Mouse (Mus musculus): ENCODE results near the gene Cd27. TPM values are rescaled to one million over a fixed set of nuclear protein-coding genes. Genes with fewer than 3 reads are reported as not detected.

The Cd27 gene
- polyA plus RNA-seq, 1 experiment from 2014 or later, result 2.0 TPM

- Histone ChIP-seq H3K4me1 (replicated peaks) (peaks cover 31% of the 10 kb centered on the region), H3K4me2 (peak within 1 kb of the TSS; percentile 99), H3K27ac (ENCODE audit: poor library complexity, severe bottlenecking) (peak within 1 kb of the TSS; percentile 81), H3K9me3 (replicated peaks) (no peaks in the 10 kb centered on the region), H3K27me3 (replicated peaks) (no peaks in the 10 kb centered on the region), H3K9ac (peak within 1 kb of the TSS; percentile 86), H3K36me3 (no peaks in the 10 kb centered on the region), H3K4me3 (peak within 1 kb of the TSS; percentile 70)
- 2% methylated on average over 16 of the region's 16 CpGs for WGBS
- ATAC-seq (ENCODE audit: insufficient number of reproducible peaks, low FRiP score), result peak; percentile 56
These were observed 5.4 kb downstream of the Cd27 start, which contains the start of gene Tapbpl for GRCm38 (mm10) chr6:125231117-125232044. Tapbpl (minus strand) TSS chr6:125231860.

DNA sequence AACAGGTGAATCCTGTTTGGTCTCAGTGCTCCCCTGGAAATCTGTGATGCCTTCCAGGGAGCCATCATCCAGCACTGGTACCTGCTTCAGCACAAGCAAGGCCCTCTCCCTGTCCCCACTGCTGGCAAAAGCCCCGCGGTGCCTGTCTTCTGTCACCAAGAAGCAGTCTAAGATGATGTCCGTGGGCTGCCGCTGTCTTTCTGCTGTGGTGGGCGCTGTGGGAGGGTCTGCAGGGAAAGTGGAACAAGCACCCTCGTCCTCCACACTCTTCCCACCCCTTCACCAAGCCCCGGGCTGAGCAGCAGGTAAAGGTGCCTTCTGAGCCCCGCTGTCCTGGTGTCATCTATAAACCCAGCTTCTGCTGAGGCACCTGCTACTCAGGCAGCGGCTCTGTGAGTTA lies 6.2 kb downstream of the Cd27 start:
- ATAC-seq (ENCODE audit: insufficient number of reproducible peaks, low FRiP score), result no peak
- Histone ChIP-seq H3K9ac (no peak overlapping the region), H3K36me3 (no peaks in the 10 kb centered on the region), H3K27ac (ENCODE audit: poor library complexity, severe bottlenecking) (no peak overlapping the region), H3K9me3 (replicated peaks) (no peaks in the 10 kb centered on the region), H3K27me3 (replicated peaks) (no peaks in the 10 kb centered on the region), H3K4me3 (no peak overlapping the region), H3K4me2 (peak overlapping the region; percentile 99), H3K4me1 (replicated peaks) (peaks cover 31% of the 10 kb centered on the region)
- WGBS, result 54% methylated on average over 9 of the region's 9 CpGs

DNA sequence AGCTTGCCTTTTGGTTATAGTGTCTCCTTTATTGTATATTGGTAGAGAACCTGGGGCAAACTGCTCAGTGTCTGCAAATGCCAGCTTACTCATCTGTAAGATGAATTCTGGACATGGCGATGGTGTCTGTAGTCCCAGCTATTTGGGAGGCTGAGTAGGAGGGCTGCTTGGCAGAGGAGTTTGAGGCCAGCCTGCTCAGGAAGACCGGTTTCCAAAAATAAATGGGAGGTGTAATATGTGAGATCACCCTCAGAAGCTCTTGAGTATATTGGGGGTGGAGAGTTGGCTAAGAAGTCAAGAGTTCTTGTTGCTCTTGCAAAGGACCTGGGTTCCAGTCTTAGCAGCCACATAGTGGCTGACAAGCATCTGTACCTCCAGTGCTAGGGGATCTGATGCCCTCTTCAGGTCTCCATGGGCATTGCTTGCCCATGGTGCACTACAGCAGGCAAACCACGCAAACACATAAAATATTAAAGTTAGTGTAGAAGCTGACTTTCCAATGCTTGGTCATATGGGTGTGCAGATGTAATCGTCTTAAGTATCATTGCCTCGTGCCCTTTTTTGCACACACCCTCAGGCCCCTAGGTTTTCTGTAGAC lies 11.2 kb downstream of the Cd27 start:
- no peaks in the 10 kb centered on the region for H3K9me3 ChIP-seq (replicated peaks)
- peaks cover 8% of the 10 kb centered on the region for H3K4me1 ChIP-seq (replicated peaks)
- no peak overlapping the region for H3K4me2 ChIP-seq
- no peaks in the 10 kb centered on the region for H3K27me3 ChIP-seq (replicated peaks)
- no peak overlapping the region for H3K4me3 ChIP-seq
- H3K27ac ChIP-seq (ENCODE audit: poor library complexity, severe bottlenecking), result no peak overlapping the region
- no peak overlapping the region for H3K9ac ChIP-seq
- H3K36me3 ChIP-seq, result no peaks in the 10 kb centered on the region; the same call in 1 of the 2 replicates
- no peak for ATAC-seq (ENCODE audit: insufficient number of reproducible peaks, low FRiP score)
- WGBS, result 73% methylated on average over 5 of the region's 5 CpGs

DNA sequence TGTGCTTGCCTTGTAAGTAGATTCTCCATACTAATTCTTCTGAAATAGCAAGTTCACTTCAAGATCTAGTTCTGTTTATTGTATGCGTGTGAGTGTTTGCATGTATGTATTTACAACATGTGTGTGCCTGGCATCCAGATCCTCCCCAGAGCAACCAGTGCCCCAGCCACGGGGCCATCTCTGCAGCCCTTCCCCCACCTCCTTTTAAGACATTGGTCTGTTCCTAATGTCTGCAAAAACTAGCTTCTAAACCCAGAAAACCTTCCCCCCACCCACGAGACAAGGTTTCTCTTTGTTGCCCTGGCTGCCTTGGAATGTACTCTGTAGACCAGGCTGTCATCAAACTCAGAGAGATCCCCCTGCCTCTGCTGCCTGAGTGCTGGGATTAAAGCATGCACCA lies 14.2 kb downstream of the Cd27 start:
- H3K9me3 ChIP-seq (replicated peaks), result no peaks in the 10 kb centered on the region
- peaks cover 8% of the 10 kb centered on the region for H3K36me3 ChIP-seq
- H3K4me2 ChIP-seq, result no peak overlapping the region
- H3K9ac ChIP-seq, result no peak overlapping the region
- ATAC-seq (ENCODE audit: insufficient number of reproducible peaks, low FRiP score), result no peak
- no peaks in the 10 kb centered on the region for H3K27me3 ChIP-seq (replicated peaks)
- 72% methylated on average over 3 of the region's 3 CpGs for WGBS
- peaks cover 6% of the 10 kb centered on the region; the same call in 1 of the 2 replicates for H3K4me1 ChIP-seq (replicated peaks)
- H3K27ac ChIP-seq (ENCODE audit: poor library complexity, severe bottlenecking), result no peak overlapping the region
- no peak overlapping the region for H3K4me3 ChIP-seq

GRCm38 (mm10) chr6:125222146-125222545 lies 14.7 kb downstream of the Cd27 start:
- no peak overlapping the region for H3K4me2 ChIP-seq
- H3K4me3 ChIP-seq, result no peak overlapping the region
- peaks cover 6% of the 10 kb centered on the region; the same call in 1 of the 2 replicates for H3K4me1 ChIP-seq (replicated peaks)
- H3K9ac ChIP-seq, result no peak overlapping the region
- no peaks in the 10 kb centered on the region for H3K27me3 ChIP-seq (replicated peaks)
- H3K9me3 ChIP-seq (replicated peaks), result no peaks in the 10 kb centered on the region
- no peak for ATAC-seq (ENCODE audit: insufficient number of reproducible peaks, low FRiP score)
- no peak overlapping the region for H3K27ac ChIP-seq (ENCODE audit: poor library complexity, severe bottlenecking)
- 47% methylated on average over 2 of the region's 2 CpGs for WGBS
- H3K36me3 ChIP-seq, result peaks cover 8% of the 10 kb centered on the region

GRCm38 (mm10) chr6:125221115-125221745 lies 15.6 kb downstream of the Cd27 start:
- H3K36me3 ChIP-seq, result peaks cover 8% of the 10 kb centered on the region
- H3K4me2 ChIP-seq, result no peak overlapping the region
- no peak for ATAC-seq (ENCODE audit: insufficient number of reproducible peaks, low FRiP score)
- no peak overlapping the region for H3K27ac ChIP-seq (ENCODE audit: poor library complexity, severe bottlenecking)
- no peaks in the 10 kb centered on the region for H3K27me3 ChIP-seq (replicated peaks)
- H3K4me3 ChIP-seq, result no peak overlapping the region
- WGBS, result 84% methylated on average over 20 of the region's 20 CpGs
- no peaks in the 10 kb centered on the region for H3K9me3 ChIP-seq (replicated peaks)
- no peak overlapping the region for H3K9ac ChIP-seq
- peaks cover 10% of the 10 kb centered on the region for H3K4me1 ChIP-seq (replicated peaks)

DNA sequence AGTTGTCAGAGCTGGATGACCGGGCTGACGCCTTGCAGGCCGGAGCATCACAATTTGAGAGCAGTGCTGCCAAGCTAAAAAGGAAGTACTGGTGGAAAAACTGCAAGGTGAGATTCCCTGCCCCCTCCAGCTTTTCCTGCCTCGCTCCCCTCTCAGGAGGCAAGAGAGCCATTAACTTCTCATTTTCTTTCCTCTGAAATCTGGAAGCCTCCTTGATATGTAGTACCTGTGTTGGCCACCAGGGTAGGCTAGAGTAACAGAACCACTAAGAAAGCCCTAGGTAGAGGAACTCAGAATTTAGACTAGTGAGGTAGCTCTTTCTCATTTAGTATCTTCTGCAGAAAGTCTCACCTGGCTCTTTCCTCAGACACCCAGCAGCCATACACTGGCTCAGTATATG lies 17.8 kb downstream of the Cd27 start:
- 73% methylated on average over 4 of the region's 4 CpGs for WGBS
- Histone ChIP-seq H3K36me3 (peaks cover 8% of the 10 kb centered on the region), H3K4me3 (no peak overlapping the region), H3K27me3 (replicated peaks) (peaks cover 2% of the 10 kb centered on the region), H3K9me3 (replicated peaks) (no peaks in the 10 kb centered on the region), H3K4me1 (replicated peaks) (peaks cover 10% of the 10 kb centered on the region), H3K27ac (ENCODE audit: poor library complexity, severe bottlenecking) (no peak overlapping the region), H3K9ac (no peak overlapping the region), H3K4me2 (no peak overlapping the region)
- ATAC-seq (ENCODE audit: insufficient number of reproducible peaks, low FRiP score), result no peak

DNA sequence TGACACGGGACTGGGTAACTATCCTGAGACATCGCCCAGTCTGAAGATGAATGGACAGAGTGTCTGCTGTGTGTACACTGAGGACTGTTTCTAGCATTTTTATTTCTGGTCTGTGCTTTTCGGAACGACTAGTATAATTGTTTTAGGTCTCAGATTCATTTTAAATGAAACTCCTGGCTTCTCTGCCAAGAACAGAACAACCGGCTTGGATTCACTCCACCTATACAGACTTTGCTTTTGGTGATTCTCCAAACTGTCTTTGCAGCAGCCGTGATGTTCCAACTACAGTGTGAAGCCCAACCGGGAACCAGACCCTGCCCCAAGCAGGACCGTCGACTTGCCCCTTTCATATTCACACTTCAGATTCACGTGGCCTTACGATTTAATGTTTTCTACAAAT lies 18.9 kb downstream of the Cd27 start:
- no peak overlapping the region for H3K27ac ChIP-seq (ENCODE audit: poor library complexity, severe bottlenecking)
- WGBS, result 84% methylated on average over 11 of the region's 11 CpGs
- no peak for ATAC-seq (ENCODE audit: insufficient number of reproducible peaks, low FRiP score)
- H3K4me2 ChIP-seq, result no peak overlapping the region
- H3K36me3 ChIP-seq, result peaks cover 8% of the 10 kb centered on the region
- no peak overlapping the region for H3K9ac ChIP-seq
- H3K9me3 ChIP-seq (replicated peaks), result no peaks in the 10 kb centered on the region
- peaks cover 10% of the 10 kb centered on the region for H3K4me1 ChIP-seq (replicated peaks)
- peaks cover 12% of the 10 kb centered on the region for H3K27me3 ChIP-seq (replicated peaks)
- no peak overlapping the region for H3K4me3 ChIP-seq

- Histone ChIP-seq H3K4me3 (no peak overlapping the region), H3K27ac (ENCODE audit: poor library complexity, severe bottlenecking) (no peak overlapping the region), H3K27me3 (replicated peaks) (peaks cover 15% of the 10 kb centered on the region), H3K36me3 (peaks cover 8% of the 10 kb centered on the region), H3K9me3 (replicated peaks) (no peaks in the 10 kb centered on the region), H3K4me1 (replicated peaks) (peaks cover 3% of the 10 kb centered on the region; the same call in 1 of the 2 replicates), H3K9ac (no peak overlapping the region), H3K4me2 (no peak overlapping the region)
- 61% methylated on average over 2 of the region's 2 CpGs for WGBS
- no peak for ATAC-seq (ENCODE audit: insufficient number of reproducible peaks, low FRiP score)
These were observed 19.9 kb downstream of the Cd27 start for GRCm38 (mm10) chr6:125216898-125217297.

GRCm38 (mm10) chr6:125215148-125215954 lies 21.5 kb downstream of the Cd27 start, which contains the start of gene Vamp1:
Vamp1 (plus strand) TSS chr6:125215551.
- under 1% methylated on average over 48 of the region's 48 CpGs for WGBS
- Histone ChIP-seq H3K27ac (ENCODE audit: poor library complexity, severe bottlenecking) (peak within 1 kb of the TSS; percentile 63), H3K9ac (peak within 1 kb of the TSS; percentile 84), H3K36me3 (peaks cover 8% of the 10 kb centered on the region), H3K27me3 (replicated peaks) (peaks cover 18% of the 10 kb centered on the region), H3K4me2 (peak within 1 kb of the TSS; percentile 90), H3K9me3 (replicated peaks) (no peaks in the 10 kb centered on the region), H3K4me1 (replicated peaks) (peaks cover 3% of the 10 kb centered on the region; the same call in 1 of the 2 replicates), H3K4me3 (peak within 1 kb of the TSS; percentile 73)
- peak; percentile 96 for ATAC-seq (ENCODE audit: insufficient number of reproducible peaks, low FRiP score)

Data from heart, embryonic 12.5 days (tissue).